Mouse (Mus musculus) embryo, embryonic 11.5 days (tissue): Measurements from ENCODE around the gene Mtus2.

Experiments
- DNase-seq: peaks from one replicate; pipeline ENCODE4 v3.0.0-alpha.2; 2012; ENCODE audit warnings: low read depth, low spot score

Gene Mtus2

DNA sequence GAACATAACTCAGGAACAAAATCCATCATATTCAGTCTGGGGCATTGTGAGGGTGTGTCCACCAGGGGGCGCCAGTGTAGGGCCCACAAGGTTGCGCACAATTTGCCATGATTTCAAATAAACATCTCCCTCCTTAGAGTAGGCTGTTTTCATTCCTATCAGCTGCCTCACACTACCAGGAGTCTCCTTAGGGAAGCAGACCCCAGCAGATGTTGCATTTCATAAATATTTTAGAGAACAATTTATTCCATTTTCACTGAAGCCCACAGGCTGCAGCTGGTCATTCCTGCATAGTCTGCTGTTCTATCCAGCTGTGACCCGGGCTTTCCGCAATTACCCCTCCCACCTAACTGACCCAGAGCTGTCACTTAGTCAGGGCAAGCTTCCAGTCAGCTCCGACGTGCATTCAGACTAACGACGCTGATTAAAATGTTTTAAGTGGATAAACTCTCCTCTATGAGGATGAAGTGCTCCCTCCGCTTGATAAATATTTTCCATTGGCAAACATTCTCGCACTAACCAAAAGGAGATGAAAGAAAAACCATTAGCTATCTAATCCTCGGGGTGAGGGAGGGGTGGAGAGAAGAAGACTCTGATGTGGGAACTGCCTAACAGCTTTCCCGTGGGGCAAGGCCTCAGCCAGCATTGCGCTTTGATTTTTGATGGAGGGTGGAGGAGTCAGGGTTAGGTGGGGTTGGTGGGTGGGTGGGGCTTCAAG, 223.6 kb downstream of the Mtus2 start:
- DNase-seq: no peak

DNA sequence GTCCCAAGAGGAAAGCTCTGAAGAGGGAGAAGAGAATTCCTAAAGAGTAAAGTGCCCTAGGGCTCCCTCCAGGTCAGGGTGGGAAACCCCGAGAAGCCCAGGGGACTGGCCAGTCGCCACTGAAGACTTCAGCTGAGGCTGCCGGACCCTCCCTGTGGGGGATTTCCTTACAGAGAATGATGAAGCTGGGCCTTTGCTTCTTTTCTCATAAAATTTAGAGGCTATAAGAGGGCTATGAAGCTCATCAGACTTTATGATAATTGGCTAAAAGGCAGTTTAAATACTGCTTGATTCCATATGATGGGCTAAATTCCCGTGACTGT, 224.1 kb downstream of the Mtus2 start:
- DNase-seq: no peak

DNA sequence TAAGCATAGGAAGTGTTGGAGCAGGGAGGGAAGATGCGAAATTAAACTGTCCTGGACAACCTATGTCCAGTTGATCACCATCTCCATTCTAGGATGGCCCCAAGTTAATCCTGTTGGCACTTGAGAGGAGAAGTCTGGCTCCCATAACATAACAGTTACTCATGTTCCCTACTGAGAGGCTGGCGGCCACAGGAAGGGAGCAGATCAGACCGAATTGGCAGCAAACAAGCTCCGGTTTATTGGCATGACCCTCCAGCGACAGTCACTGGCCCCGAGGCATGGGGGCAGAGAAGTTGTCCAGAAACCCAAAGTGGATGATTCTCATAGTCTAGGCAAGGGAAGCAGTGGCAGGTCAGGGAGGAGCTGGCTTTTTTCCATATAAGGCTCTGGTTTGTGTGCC, 224.8 kb downstream of the Mtus2 start:
- no peak for DNase-seq

DNA sequence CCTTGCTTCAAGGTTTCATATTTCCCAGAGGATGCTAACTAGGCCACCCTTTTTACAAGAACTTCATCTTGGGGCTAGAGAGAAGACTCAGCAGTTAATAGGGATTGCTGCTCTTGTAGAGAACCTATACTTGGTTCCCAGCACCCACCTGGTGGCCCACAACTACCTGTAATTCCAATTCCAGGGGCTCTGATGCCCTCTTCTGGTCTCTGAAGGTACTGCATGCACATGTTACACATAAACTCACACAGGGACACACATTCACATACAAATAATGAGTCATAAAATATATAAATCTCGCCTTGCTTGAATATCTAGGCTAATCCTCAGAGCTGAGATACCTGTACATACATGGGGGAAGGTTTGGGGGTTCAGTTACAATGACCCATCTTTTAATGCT, 228.8 kb downstream of the Mtus2 start:
- no peak for DNase-seq

DNA sequence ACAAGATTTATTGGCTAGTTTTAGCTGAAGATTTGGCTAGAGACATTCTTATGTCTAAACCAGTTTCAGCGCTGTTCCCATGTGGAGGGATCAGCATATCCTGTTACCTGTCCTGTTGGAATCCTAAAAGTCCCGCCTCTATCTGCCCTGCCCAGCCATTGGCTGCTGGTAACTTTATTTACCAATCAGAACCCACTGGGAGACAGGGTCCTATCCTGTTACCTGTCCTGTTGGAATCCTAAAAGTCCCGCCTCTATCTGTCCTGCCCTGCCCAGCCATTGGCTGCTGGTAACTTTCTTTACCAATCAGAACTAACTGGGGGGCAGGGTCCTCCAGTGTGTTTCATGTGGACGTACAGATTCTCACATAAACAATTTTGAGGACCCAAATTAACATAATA, 234.3 kb downstream of the Mtus2 start:
- no peak for DNase-seq

DNA sequence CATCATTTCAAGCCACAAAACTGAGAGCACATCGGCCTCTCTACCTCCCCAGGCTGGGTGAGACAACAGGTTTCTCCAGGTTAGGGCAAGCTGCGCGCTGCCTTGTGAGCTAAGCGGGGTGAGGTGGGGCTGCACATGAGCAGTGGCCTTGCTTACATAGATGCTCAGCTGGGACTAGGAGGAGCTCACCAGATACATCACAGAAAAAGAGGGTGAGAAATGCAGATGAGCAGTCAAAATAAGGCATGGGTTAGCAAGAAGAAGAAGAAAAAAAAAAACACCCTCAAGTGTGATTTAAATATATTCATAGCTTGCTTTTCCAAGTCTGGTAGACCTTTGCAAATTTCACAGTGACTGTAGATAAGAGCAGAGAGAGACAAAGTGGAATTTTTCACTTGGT, 254.7 kb downstream of the Mtus2 start:
- no peak for DNase-seq

DNA sequence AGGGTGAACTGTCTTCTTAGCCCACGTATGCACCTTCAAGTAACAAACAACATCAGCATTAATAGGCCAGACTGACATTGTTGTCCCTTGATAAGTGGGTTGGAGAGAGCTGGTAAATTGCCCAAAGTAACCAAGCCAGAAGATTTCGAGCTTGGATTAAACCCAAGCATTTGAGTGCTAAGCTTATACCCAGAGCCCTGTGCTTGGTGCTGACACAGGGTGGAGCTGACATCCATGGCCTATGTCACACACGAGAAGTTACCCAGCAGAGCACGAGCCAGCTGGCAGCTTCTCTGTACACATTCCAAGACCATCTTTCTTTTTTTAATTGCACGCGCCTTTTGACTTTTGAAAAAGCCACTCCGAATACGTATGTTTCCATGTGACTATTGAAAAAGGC, 259.7 kb downstream of the Mtus2 start:
- DNase-seq: no peak

DNA sequence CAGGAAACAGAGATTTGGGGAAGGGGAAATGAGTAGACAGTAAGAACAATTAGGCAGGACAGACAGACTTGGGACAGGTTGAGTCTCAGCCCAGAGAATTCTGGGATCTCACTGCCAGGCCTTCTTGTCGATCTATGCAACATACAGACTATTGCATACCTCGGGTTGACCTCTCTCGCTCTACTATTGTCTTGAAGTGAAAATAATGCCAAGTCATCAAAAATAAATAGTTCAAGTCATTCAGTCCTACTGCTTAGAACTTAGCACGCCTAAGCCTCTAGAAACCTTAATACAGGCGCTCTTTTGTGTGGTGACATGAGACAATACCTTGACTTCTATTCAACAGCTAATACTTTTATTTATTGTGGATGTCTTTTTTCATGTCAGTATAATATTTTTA, 265.8 kb downstream of the Mtus2 start:
- no peak for DNase-seq

DNA sequence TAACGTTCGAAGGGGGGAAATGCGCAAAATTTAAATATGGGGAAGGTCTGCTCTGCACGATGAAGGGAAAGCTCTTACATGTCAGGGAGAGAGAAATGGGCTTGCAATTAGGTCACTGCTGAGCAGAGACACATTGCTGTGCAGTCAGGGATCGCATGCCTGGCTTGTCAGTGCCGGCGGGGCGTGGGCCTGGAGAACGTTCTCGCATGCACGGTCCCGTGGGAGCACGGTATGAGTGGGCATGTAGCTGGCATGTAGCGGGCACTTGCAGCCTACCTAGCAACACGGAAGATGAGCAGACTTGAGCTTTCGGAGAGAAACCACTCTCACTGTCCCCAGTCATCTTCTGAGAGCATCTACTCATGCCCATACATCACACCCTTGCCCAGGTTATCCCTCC, 266.9 kb downstream of the Mtus2 start:
- no peak for DNase-seq

DNA sequence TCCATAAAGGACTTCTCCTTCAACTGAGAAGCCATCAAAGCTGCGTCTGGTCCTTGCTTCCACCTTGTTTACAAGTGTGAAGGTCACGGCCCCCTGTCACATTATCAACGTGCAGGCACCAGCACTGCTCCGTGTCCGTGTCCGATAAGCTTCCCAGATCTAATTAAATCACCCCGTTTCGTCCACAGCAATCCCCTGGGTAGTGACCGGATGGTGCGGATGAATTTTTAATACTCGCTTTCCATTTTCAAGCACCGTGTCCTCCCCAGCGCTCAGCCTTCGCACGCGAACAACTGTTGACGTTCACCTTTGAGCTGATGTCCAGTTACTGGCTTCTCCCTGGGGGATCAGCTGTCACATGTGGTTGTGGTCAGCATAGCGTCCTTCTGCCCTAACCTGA, 276.6 kb downstream of the Mtus2 start:
- no peak for DNase-seq

DNA sequence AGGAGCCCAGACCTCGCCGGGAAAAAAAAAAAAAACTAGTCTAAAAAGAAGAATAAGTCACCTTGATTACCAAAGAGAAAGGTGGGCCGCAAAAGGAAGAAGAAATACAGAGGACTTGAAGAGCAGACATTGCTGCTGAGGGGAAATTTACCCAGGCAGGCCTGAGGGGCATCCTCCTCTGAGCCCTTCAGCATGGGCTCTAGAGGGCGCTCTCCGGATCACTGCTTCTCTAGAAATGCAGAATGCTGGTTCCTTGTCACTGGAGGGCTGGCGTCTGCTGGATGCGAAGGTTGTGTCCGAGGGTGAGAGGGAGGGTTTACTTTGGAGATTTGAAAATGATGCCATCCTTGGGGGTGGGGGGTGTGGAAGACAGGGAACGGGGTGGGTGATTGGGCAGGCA, 279.5 kb downstream of the Mtus2 start:
- DNase-seq: no peak

DNA sequence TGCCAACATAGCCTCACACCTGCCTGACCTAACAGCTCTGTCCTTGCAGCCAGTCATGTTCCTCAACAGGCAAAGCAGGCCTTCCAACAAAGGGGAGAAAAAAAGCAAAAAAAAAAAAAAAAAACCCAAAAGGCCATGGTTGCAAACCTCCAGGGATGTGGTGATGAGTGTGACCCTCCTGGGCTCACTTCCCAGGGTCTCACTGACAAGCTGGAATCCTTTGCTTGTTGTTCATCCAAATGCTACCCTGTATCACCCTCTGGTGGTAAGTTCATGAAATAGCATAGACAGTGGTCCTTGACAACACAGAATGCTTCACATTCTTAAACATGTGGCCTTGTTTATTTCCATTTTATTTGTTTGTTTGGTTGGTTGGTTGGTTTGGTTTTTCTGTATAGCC, 281.9 kb downstream of the Mtus2 start:
- DNase-seq: peak; percentile 46

DNA sequence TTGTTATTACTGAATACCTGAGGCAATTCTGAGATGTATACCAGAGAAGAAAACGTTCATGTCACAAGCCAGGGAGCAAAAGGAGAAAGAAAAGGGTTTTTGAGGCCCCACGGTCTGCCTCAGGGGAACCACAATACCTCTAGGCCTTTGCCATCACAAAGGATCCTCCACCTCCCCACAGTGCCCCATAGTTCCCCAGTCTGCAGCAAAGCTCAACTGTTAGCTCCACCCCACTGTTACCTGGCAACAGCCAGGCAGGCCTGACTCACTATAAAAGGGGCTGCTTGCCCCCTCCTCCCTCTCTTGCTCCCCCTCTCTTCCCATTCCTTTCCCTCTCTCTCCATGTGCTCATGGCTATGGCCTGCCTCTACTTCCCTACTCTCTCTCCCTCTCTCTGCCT, 282.6 kb downstream of the Mtus2 start:
- no peak for DNase-seq

DNA sequence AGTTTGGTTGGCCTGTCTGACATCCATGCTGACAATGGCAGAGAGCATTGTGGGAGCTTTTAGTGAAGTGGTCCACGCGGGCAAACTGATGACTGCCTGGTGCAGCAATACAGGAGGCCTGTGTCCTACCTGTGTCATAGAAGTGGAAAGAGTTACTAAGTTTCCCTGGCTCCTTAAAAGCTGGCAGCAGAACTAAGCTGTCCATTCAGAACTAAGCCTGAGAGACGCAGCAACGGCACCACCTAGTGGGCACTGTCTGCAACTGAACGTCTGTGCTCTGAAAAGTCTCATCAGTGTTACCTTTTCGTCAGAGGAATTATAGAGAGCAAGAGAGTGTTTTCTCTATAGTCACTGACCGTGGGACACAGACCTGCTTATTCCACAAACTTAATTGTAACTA, 284.8 kb downstream of the Mtus2 start:
- DNase-seq: peak; percentile 60

DNA sequence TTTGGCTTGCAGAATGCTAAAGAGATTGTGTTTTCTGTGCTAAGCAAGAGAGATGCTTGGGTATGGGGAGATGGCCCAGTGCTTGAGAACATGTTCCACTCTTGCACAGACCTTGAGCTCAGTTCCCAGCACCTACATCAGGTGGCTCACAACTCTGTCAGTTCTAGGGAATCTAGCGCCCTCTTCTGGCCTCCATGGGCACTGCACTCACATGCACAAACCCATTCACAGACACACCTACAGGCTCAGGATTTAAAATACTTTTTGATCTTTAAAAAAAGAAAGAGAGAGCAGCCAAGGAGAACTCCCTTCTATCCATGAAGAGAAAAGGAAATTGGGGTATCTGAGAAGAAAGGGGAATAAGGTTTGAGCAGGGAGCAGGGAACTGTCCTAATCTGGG, 287.4 kb downstream of the Mtus2 start:
- no peak for DNase-seq

DNA sequence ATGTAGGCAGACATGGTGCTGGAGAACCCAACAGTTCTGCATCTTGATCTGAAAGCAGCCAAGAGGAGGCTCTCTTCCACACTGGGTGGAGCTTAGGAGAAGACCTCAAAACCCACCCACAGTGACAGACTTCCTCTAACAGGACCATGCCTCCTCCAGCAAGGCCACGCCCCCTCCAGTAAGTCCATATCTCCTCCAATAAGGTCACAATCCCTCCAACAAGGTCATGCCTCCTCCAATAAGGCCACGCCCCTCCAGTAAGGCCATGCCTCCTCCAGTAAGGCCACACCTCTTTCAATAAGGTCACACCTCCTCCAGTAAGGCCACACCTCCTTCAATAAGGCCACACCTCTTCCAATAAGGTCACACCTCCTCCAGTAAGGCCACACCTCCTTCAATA, 288.3 kb downstream of the Mtus2 start:
- DNase-seq: no peak

DNA sequence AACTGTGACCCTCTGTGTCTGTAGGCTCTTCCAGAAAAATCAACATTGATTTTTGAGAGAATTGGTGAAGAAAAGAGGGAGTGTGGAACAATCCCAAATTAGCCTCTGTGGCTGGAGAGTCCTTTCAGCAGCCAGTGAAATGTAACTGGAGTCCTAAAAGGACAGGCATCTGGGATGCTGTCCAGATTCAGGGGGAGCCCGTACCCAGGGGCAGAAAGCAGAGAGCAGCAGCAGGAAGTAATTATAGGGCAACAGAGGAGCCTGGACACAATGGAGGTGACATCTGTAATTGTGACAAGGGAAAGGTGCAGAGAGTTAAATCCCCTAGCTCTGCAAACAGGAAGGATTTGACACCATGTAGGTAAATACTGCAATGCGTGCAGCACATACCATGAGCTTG, 291.1 kb downstream of the Mtus2 start:
- DNase-seq: no peak

DNA sequence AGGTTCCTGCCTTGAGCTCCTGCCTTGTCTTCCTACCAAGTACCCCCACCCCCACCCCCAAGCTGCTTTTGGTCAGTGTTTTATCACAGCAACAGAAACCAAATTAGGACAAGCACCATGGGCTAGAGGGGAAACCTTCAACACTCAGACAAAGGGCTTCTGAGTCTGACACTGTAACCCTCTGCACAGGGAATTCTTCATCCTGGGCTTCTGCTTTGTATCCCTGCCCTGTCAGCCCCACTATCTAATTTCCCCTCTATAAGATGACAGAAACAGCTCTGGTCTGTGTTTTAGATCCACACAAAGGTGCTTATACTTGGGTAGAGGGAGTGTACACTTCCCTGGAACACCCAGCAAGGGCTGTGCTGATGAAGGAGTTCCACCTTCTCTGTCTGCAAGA, 294.7 kb downstream of the Mtus2 start:
- no peak for DNase-seq

DNA sequence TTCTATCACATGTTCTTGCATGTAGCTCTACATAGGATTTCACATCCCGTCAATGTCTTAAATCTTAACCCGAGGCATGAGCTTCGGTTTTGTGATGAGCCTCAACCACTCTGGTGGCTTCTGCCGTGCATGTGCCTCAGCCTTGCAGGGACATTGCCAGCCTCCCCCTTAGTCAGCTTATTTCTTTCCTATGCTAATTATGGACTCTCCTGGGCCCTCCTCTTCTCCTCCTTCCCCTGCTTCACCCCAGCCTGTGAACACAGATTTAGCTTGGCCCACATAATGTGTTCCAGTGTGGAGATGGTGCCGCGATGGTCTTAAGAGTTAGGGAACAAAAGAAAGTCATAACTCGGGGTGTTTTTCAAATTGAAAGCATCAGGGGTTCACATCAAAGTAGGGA, 304.9 kb downstream of the Mtus2 start:
- DNase-seq: no peak

DNA sequence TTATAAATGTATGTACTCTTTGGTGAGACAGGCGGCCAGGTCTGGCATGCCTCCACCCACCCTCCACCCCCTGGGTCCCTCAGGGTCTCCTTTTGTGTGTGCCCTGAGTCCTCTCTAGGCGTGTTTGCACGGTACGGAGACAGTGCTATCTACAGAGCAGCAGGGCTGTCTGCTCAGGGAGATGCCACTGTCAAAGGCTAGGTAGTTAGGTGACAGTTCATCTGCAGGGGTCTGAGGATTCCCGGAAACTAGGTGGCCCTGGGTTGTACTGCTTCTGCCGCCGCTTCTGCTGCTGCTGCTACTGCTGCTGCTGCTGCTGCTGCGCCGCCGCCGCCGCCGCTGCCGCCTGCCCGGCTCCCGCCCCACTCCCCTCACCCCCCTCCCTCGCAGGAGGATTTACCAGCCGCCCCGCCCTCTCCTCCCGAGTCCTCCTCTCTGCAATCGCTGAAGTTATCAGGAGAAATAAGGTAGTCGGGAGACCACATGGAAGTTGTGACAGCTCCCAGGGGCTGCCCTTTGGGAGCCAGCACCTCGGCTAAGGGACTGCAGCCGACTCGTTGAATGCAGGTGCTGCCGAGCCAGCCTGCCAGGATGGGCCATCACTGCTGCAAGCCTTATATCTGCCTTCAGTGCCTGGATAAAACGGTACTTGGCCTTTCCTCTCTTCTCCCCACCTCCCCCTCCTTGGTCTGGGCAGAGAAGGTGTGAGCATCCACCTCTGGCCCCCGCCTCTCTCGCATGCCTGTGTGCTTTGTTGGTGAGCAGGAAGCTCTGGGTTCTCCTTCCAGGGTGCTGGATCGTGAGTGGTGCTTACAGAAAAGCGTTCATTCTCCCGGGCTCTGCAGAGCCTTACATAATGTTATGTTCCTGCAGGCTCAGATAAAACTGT, 307.9 kb downstream of the Mtus2 start:
- peak; percentile 17 for DNase-seq

DNA sequence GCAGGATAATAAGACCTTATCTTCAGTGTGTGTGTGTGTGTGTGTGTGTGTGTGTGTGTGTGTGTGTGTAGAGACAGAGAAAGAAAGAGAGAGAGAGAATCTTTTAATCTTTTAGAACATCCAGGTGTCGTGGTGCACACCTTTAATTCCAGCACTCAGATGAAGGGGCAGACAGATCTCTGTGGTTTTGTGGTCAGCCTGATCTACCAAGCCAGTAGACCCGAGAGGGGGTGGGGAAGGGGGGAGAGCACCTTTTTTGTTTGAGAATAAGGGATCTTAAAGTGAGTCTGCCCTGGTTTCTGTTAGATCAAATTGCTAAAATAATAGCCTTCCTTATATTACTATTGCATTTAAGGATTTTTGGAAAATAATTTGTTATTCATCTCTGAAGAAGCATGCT, 309.7 kb downstream of the Mtus2 start:
- no peak for DNase-seq

DNA sequence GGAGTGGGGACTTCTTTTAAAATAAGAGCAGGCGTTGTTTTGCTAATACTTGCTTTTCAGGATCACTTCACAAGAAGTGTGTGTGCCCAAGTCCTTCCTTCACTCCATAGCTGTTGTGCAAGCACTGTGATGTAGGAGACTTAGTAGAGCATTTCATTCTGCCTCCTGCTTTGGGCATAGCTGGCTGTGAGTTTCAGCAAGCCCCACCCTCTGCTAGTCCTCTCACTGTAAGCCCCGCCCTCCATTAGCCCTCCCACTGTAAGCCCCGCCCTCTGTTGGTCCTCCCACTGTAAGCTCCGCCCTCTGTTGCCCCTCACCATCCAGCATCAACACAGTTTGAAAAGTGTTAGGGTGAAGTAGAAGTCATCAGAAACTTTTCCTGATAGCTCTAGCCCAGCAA, 310.3 kb downstream of the Mtus2 start:
- no peak for DNase-seq

DNA sequence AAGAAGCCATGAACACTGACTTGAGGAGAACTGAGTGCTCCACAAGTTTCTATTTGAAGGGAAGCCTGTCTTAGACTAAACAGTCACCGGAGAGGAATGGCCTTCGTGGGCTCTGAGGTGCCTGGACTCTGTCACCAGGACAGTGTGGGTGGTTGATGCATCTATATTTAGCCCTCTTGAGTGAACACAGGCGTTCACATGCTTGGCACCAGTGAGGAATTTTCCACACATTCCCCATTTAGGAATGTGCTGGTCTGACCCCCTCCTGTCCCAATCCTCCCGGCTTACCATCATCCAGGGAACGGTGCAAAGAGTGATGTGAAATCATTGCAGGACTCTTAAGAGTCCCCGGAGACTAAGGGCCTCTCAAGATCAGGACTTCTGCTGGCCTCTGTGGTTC, 314.9 kb downstream of the Mtus2 start:
- DNase-seq: no peak
